Mouse (Mus musculus) stomach, embryonic 15.5 days (tissue): ENCODE measurements at regions not wholly inside any gene's neighbourhood (a gene's known extent, or its start where the extent isn't known, plus 50 kb on each side); places are given as distances from the start of the nearest gene placed in this dataset. TPM values are rescaled to one million over a fixed set of nuclear protein-coding genes. Genes with fewer than 3 reads are reported as not detected.

ENCODE experiments used
- ATAC-seq: fragments of 200-750 bp; cut with Nextera tagmentation; 2 replicates; pipeline ENCODE4 v1.8.0; 2017; ENCODE audit warnings: low read depth, moderate number of reproducible peaks, moderate TSS enrichment; ENCODE audit not compliant: insufficient read depth, low FRiP score
- H3K27ac ChIP-seq: fragments of 300-500 bp; sonication (generic); 2 replicates; pipeline ENCODE4 v1.5.1; 2015; ENCODE audit warnings: mild to moderate bottlenecking, inconsistent platforms
- H3K27me3 ChIP-seq: fragments of 300-500 bp; sonication (generic); replicated peaks from 2 replicates; pipeline ENCODE4 v1.6.1; 2015; ENCODE audit warnings: inconsistent platforms
- H3K36me3 ChIP-seq: fragments of 300-500 bp; sonication (generic); 2 replicates; pipeline ENCODE4 v1.6.1; 2015; ENCODE audit warnings: inconsistent platforms
- H3K4me1 ChIP-seq: fragments of 300-500 bp; sonication (generic); 2 replicates; pipeline ENCODE4 v1.6.1; 2015; ENCODE audit warnings: inconsistent platforms
- H3K4me2 ChIP-seq: fragments of 300-500 bp; sonication (generic); 2 replicates; pipeline ENCODE4 v1.6.1; 2015; ENCODE audit warnings: mild to moderate bottlenecking, inconsistent platforms
- H3K4me3 ChIP-seq: fragments of 300-500 bp; sonication (generic); replicated peaks from 2 replicates; pipeline ENCODE4 v1.5.1; 2015; ENCODE audit warnings: inconsistent platforms
- H3K9ac ChIP-seq: fragments of 300-500 bp; sonication (generic); 2 replicates; pipeline ENCODE4 v1.6.1; 2015; ENCODE audit warnings: inconsistent platforms
- H3K9me3 ChIP-seq: fragments of 300-500 bp; sonication (generic); 2 replicates; pipeline ENCODE4 v1.6.1; 2016; ENCODE audit warnings: inconsistent platforms
- WGBS: fragments of 180-500 bp; shearing (Covaris S2); methylation state at CpG from one replicate; pipeline ENCODE4 v1.1.7; 2015; 5-methylcytosine and 5-hydroxymethylcytosine counted together
- microRNA-seq: library from miRNA; unstranded; fragments of <30 nt; microRNA quantifications from one replicate; pipeline ENCODE4, GENCODE M21; 2016

DNA sequence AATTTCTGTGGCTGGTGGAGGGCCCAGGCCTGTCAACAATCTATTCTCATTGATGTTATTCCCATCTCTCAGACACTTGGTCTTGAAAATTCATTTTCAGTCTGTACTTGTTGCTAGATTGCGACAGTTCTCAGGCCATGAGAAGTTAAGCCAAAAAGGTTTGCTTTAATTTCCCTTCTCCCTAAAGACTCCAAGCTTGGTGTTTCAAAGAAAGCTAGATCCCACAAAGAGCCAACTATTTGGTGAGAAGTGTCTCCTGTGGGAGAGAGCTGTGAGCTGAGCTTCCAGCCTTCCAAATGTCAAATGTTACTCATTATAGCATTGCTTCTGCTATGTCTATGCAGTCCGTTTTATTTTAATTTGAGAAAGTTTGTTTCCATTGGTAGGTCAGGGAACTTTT lies 169.7 kb downstream of the Snx13 start:
- Histone ChIP-seq H3K9ac (no peak overlapping the region), H3K4me1 (no peaks in the 10 kb centered on the region), H3K4me2 (no peak overlapping the region), H3K36me3 (no peaks in the 10 kb centered on the region), H3K4me3 (no peak overlapping the region), H3K27ac (no peak overlapping the region), H3K9me3 (no peaks in the 10 kb centered on the region), H3K27me3 (no peaks in the 10 kb centered on the region)
- 78% methylated on average over 2 of the region's 2 CpGs for WGBS
- no peak for ATAC-seq

DNA sequence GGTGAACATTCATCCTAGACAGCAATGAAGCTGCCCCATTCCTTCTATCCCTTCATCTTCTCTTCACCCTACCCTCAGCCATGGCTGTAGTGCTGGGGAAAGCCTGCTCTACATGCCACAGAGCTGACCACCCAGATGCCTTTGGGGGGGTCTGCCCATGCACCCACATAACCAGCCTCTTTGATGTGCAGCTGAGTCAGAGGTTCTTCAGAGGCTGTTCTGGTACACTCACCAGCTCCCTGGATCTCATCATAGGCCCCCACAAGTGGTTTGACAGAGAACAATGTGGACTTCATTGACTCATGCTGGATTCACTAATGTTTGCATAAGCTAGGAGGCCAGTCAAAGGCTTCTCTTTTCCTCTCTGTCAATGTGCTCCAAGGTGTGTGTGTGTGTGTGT lies 162.4 kb downstream of the Snx13 start:
- Histone ChIP-seq H3K9ac (no peak overlapping the region), H3K9me3 (no peaks in the 10 kb centered on the region), H3K36me3 (no peaks in the 10 kb centered on the region), H3K4me1 (no peaks in the 10 kb centered on the region), H3K4me2 (no peak overlapping the region), H3K4me3 (no peak overlapping the region), H3K27me3 (no peaks in the 10 kb centered on the region), H3K27ac (no peak overlapping the region)
- no peak for ATAC-seq

DNA sequence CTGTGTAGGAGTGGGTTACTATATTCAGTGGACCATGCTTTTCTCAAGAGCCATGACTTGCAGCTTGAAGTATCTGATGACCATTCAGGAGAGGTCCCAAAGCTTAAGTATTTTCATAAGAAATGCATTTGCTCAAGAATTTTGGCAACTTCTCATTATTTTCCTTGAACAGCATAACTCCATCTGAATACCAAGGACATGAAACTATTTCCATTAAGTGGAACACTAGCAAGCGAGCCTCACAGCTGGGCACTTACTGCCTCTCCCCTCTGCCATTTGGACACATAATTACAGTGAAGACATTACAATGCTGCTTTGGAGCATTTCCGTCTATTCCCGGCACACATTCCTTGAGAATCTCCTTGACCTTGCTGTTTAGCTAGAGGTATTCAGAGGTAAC lies 160.6 kb downstream of the Snx13 start:
- H3K4me2 ChIP-seq, result no peak overlapping the region
- WGBS, result 59% methylated on average over 3 of the region's 3 CpGs

DNA sequence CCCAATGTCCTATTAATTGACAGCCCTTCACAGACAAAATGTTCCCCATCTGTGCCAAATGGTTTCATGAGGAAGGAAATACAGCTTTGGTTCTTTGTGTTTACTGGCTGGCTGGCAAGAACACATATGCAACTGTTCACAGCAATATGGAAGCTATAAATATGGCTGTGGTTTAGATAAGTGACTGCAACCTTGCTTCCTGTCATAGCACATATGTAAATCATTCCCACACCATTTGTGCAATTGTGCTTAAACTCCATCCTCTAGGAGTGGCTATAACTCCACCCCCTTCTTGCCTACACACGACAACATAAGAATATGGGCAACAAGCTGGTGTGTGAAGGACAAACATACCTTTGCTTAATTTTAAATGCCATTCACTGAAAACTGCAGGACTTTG lies 156.4 kb downstream of the Snx13 start:
- WGBS, result 69% methylated on average over 1 of the region's 1 CpGs
- H3K9ac ChIP-seq, result no peak overlapping the region
- no peaks in the 10 kb centered on the region for H3K9me3 ChIP-seq
- H3K27me3 ChIP-seq, result no peaks in the 10 kb centered on the region
- no peak overlapping the region for H3K27ac ChIP-seq
- H3K4me3 ChIP-seq, result no peak overlapping the region
- no peak for ATAC-seq
- H3K4me2 ChIP-seq, result no peak overlapping the region
- no peaks in the 10 kb centered on the region for H3K36me3 ChIP-seq
- H3K4me1 ChIP-seq, result no peaks in the 10 kb centered on the region

More for the DNA sequence above, 160.6 kb downstream of the Snx13 start:
- H3K36me3 ChIP-seq, result no peaks in the 10 kb centered on the region
- H3K9ac ChIP-seq, result no peak overlapping the region
- H3K27ac ChIP-seq, result no peak overlapping the region
- H3K4me1 ChIP-seq, result no peaks in the 10 kb centered on the region
- no peaks in the 10 kb centered on the region for H3K9me3 ChIP-seq
- no peak overlapping the region for H3K4me3 ChIP-seq
- no peak for ATAC-seq
- no peaks in the 10 kb centered on the region for H3K27me3 ChIP-seq

DNA sequence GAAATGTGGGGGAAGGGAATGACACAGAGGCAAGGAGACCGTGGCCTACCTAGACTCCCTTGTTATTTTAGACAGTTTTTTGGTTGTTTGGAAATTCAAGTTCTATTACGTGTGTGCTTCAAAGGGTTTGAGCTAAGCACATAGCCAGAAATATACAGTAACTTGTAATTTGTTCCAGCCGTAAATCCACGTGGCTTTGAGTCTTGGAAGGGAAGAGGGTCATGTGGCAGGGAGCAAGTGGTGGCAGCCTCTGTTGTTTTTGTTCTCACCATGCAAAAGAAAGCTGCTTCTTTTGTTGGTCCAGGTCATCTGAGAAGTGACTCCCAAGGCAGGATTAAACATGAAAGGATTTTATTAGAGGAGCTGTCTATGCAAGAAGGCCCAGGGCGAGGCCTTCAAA lies 153.1 kb downstream of the Snx13 start:
- no peak for ATAC-seq
- no peak overlapping the region for H3K9ac ChIP-seq
- H3K4me1 ChIP-seq, result no peaks in the 10 kb centered on the region
- H3K4me2 ChIP-seq, result no peak overlapping the region
- H3K27ac ChIP-seq, result no peak overlapping the region
- no peaks in the 10 kb centered on the region for H3K27me3 ChIP-seq
- H3K4me3 ChIP-seq, result no peak overlapping the region
- no peaks in the 10 kb centered on the region for H3K36me3 ChIP-seq
- 58% methylated on average over 5 of the region's 5 CpGs for WGBS
- no peaks in the 10 kb centered on the region for H3K9me3 ChIP-seq

Small RNAs in the stretch of these regions (microRNA-seq; reads per million reads assigned to microRNA genes)
- not detected for gene Gm44396
